Mouse (Mus musculus): ENCODE results near the gene Spice1. TPM values are rescaled to one million over a fixed set of nuclear protein-coding genes. Genes with fewer than 3 reads are reported as not detected.

The Spice1 gene
- total RNA-seq (2021), result 1 to 10 TPM; 4.8 to 6.2 TPM
- long read RNA-seq, experiment 1, full-length matches to known transcripts, result 1 of 4 reads
- long read RNA-seq, experiment 1, partial matches to known transcripts, result 1 of 4 reads
- long read RNA-seq, experiment 1, other reads (novel, unspliced or antisense), result 2 of 4 reads
- long read RNA-seq, experiment 2, full-length matches to known transcripts, result 3 of 8 reads
- long read RNA-seq, experiment 2, partial matches to known transcripts, result 1 of 8 reads
- long read RNA-seq, experiment 2, other reads (novel, unspliced or antisense), result 4 of 8 reads

DNA sequence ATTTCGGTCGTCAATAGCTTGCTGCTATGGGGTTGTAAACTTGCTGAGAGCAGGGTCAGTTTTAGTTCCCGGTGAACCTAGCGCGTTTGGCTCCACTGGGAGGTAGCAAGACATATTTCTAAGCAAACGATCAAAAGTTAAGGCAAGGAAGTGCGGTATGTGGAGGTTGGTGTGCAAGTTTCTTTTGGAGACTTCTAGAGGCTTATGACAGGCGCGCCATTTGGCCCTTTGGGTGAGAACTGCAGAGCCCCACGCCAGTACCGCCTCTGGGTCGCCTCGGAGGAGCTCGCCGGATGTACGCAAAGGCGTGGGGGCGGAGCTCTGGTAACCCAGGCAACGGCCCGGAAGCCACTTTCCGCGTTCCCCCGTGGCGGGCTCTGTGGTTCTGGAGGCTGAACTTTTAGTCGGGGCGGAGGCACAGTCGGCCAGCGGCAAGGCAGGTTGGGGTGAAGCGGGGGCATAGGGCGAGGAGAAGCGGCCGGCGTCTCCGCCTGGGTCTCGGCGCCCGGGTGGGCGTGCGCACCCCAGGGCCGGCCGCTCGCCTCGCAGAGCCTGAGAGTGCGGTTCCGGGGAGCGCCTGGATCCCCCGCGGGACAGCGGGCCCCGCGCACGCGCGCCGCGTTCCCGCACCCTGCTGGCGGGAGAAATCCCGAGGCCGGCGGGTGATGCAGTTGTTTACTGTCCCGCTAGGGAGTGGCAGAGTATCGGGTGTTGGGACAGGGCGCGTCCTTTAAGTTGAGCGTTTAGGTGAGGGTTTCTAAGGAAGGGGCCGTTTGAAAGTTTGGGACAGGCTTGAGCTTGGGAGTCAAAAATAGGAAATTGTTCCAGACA is at the start of gene Spice1:
Spice1 (plus strand) TSS at position 51 of the 831 bp plus-strand sequence.
- intact Hi-C loops (cut with DNase I; ENCODE audit: low total_unique reads), result no loop called here
- DNase-seq, result peak; percentile 96

- intact Hi-C loops (cut with DNase I; ENCODE audit: low total_unique reads), result loop anchor here (10.0 kb wide), 1 partner anchor 65 kb away; no protein-coding TSS in a partner anchor
Measured at GRCm38 (mm10) chr16:44299438-44300093, 47.4 kb upstream of the Spice1 start.

DNA sequence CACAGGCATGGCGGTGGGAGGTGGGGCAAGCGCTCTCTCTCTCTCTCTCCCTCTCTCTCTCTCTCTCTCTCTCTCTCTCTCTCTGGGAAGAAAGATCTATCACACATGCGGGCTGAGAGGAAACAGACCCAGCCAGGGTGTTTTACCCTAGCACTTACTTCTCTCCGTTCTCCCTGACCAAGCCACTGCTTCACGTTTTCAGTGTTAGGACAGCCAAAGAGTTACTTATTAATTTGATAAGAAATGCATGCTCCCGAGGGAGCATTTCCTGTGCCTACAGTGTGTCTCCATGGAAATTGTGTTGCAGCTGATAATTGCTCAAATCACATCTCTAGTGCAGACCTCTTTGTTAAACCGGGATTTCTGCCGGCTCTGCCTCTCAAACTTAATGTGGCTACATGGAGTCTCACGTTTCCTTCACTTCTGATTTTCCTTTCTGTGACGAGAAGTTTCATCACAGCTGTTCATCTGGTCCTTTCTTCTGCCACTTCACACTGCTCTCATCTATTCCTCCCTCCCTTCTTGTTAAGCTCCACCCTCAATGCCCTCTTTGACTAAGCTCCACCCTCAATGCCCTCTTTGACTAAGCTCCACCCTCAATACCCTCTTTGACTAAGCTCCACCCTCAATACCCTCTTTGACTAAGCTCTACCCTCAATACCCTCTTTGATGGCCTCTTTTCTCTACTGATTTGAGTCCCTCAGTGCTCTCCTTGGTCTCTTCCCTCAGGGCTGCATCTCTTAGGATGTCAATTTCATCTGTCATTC is 44.6 kb upstream of the Spice1 start:
- DNase-seq, result no peak
- intact Hi-C loops (cut with DNase I; ENCODE audit: low total_unique reads), result loop anchor here (10.0 kb wide), 1 partner anchor 62 kb away; no protein-coding TSS in a partner anchor

More at GRCm38 (mm10) chr16:44299438-44300093, 47.4 kb upstream of the Spice1 start:
- DNase-seq, result no peak

DNA sequence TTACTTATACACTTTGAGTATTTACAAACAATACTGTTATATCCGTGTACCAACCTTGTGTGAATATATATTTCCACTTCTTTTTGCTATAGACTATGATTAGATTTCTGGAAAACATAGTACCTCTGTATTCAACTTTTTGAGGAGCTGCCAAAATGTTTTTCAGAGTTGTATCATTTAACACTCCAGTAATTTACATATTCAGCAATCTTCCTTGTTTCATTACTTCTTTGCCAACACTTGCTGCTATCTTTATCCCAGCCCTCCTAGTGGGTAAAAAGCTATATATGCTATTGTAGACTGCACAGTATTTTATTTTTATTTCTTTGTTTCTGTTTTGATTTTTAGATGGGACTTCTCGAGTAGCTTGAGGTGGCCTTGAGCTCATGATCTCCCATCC is 43.1 kb upstream of the Spice1 start:
- intact Hi-C loops (cut with DNase I; ENCODE audit: low total_unique reads), result loop anchor here (10.0 kb wide), 1 partner anchor 61 kb away; no protein-coding TSS in a partner anchor
- DNase-seq, result no peak

GRCm38 (mm10) chr16:44305606-44306005 is 41.3 kb upstream of the Spice1 start:
- DNase-seq, result no peak

DNA sequence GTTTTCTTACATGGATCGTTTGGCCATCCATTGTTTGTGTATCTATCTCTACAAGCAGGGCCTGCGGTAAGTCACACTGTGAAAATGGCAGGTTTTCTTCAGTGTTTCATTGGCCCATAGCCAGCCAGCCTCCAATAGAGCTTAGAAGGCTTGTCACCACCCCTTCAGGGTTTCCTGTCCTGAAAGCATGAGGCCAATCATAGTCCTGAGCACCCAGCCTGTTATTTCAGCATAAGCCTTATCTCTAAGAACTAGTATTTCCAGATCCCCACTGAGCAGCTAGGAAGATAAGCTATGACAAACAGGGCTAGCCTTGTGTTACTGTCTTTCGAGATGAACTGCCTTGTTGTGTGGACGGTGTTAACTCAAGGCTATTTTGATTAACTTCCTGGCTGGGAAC is 33.5 kb upstream of the Spice1 start:
- no peak for DNase-seq
- intact Hi-C loops (cut with DNase I; ENCODE audit: low total_unique reads), result no loop called here

More at GRCm38 (mm10) chr16:44305606-44306005, 41.3 kb upstream of the Spice1 start:
- intact Hi-C loops (cut with DNase I; ENCODE audit: low total_unique reads), result loop anchor here (10.0 kb wide), 1 partner anchor 59 kb away; no protein-coding TSS in a partner anchor

DNA sequence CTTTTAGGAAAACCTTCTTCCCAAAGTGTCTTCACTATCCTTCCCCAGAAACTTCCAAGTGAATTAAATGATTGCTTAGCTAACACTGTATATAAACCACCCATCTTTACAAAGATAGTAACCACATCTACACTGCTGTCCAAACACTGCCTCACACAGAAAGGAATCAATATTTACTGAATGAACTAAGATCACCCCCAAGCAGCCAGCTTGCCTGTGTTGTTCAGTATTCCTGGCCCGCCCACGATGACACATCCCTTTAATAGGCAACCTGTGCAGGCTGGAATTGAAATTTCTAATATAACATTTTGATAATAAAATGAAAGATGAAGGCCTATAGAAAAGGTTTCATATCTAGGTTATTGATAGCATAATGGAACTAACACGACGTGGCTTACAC is 30.6 kb upstream of the Spice1 start:
- DNase-seq, result no peak
- intact Hi-C loops (cut with DNase I; ENCODE audit: low total_unique reads), result no loop called here

- DNase-seq, result no peak
- intact Hi-C loops (cut with DNase I; ENCODE audit: low total_unique reads), result no loop called here
Measured at GRCm38 (mm10) chr16:44320232-44320631, 26.7 kb upstream of the Spice1 start.

DNA sequence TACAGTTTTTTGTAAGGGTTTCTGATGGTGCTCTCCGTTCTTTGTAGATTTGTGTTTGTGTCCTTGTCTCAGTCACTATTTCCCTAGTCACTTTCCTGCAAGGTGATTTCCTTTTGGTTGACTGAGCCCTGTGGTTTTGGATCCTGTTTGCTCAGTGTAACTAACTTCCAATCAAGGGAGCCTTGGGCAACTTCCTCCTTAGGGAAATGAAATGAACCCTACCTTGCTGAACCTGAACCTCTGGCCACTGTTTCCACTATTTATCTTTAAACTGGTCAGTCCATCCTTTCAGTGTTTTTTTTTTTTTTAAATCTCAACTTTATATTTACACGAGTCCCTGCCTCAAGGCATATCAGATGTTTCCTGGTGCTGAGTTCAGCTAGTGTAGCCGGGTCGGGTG is 18.3 kb upstream of the Spice1 start:
- intact Hi-C loops (cut with DNase I; ENCODE audit: low total_unique reads), result no loop called here
- no peak for DNase-seq

DNA sequence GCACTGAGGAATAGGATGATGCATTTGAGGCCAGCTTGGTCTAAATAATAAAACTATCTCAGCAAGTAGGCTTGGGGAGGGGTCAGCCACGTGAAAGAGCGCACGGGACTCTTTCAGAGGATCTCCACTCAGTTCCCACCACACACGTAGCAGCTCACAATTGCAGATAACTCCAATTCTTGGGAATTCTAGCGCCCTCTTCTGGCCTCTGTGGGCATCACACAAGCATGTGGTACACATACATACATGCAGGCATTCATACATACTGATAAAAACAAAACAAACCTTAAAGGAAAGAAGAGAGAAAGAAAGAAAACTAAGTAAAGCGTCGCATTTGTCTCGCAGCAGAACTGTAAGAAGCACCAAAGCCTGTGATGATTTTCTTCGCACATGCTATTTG is 16.3 kb upstream of the Spice1 start:
- DNase-seq, result no peak
- intact Hi-C loops (cut with DNase I; ENCODE audit: low total_unique reads), result no loop called here

- intact Hi-C loops (cut with DNase I; ENCODE audit: low total_unique reads), result no loop called here
- DNase-seq, result no peak
Measured at GRCm38 (mm10) chr16:44331154-44331553, 15.8 kb upstream of the Spice1 start.

GRCm38 (mm10) chr16:44331671-44331994 is 15.3 kb upstream of the Spice1 start:
- intact Hi-C loops (cut with DNase I; ENCODE audit: low total_unique reads), result no loop called here
- no peak for DNase-seq

- intact Hi-C loops (cut with DNase I; ENCODE audit: low total_unique reads), result no loop called here
- no peak for DNase-seq
Measured at GRCm38 (mm10) chr16:44331995-44332860, 14.7 kb upstream of the Spice1 start.

DNA sequence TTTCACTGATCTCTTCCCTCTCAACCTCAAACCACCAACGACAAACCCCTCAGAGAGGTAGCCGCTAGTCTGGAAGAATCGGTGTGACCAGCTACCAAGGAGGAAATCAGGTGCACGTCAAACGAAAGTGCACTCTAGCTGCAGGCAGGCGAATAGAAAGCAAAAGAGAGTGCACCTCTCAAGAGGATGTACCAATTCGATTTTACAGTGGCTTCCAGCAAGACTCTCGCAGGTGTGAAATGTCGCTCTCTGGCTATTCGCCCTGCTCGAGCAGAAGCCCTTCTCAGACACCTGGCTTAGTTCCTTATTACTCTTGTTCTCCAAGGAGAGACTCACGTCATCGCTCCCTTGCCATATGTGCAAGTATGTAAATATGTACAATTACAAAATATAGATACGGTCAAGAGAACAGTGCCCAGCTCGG is 14.0 kb upstream of the Spice1 start, which contains the start of gene Sidt1:
Sidt1 (minus strand) TSS at position 336 of the 424 bp plus-strand sequence.
- intact Hi-C loops (cut with DNase I; ENCODE audit: low total_unique reads), result no loop called here
- DNase-seq, result no peak

DNA sequence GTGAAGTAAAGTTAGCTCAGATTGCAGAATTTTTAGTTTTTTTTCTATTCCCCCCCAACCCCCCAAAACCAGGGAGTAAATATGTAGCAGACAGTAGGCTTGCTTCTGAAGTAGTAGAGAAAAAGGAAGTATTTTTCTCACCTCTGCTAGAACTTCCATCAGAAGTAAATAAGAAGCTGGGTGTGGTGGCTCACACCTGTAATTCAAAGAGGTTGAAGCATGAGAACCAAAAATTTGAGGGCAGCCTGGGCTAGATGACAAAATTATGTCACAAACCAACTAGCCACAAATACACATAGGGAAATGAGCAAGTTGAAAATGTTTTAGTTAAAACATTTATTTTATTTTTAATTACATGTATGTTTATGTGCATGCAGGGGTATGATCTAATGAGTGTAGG is 9.4 kb upstream of the Spice1 start:
- intact Hi-C loops (cut with DNase I; ENCODE audit: low total_unique reads), result no loop called here

DNA sequence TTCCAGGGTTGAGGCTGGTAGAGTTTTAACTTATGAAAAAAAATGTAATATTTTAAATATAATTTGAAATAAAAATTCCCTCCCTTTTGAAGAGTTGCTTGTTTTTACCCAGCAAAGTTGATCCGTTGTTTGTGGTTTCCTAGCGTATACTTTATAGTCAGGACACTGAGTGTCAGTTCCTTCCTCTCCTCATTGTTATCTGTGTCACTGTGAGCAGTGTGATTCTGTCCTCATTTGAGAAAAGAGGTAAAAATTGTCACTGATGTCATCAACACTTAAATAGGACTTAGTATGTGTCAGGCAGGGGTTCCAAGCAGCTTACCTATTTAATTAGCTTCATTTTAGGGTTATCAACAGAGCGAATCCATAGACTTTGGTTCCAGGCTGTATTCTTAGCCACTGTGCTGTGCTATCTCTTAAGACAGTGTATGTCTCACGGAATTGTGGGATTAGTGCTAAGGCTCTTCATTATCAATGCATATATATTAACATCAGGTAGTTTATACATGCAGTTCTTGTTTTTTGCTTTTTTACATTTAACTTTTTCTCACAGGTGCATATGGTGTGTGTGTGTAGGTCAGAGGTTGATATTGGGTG is 3.0 kb downstream of the Spice1 start:
- intact Hi-C loops (cut with DNase I; ENCODE audit: low total_unique reads), result no loop called here
- DNase-seq, result no peak

More for the DNA sequence above, 9.4 kb upstream of the Spice1 start:
- no peak for DNase-seq

GRCm38 (mm10) chr16:44356291-44356690 is 9.4 kb downstream of the Spice1 start:
- DNase-seq, result no peak
- intact Hi-C loops (cut with DNase I; ENCODE audit: low total_unique reads), result no loop called here
